Mouse (Mus musculus) 3134 (cell line): ENCODE results near the gene Ebi3.
A peak's percentile ranks its signal among the peaks of the same experiment; 100 is the strongest.

Experiments used
- DNase-seq: peaks from one replicate; pipeline ENCODE4 v3.0.0-alpha.2; 2011; ENCODE audit warnings: low spot score; ENCODE audit not compliant: insufficient read length; ENCODE audit errors: extremely low read depth

Gene Ebi3

DNA sequence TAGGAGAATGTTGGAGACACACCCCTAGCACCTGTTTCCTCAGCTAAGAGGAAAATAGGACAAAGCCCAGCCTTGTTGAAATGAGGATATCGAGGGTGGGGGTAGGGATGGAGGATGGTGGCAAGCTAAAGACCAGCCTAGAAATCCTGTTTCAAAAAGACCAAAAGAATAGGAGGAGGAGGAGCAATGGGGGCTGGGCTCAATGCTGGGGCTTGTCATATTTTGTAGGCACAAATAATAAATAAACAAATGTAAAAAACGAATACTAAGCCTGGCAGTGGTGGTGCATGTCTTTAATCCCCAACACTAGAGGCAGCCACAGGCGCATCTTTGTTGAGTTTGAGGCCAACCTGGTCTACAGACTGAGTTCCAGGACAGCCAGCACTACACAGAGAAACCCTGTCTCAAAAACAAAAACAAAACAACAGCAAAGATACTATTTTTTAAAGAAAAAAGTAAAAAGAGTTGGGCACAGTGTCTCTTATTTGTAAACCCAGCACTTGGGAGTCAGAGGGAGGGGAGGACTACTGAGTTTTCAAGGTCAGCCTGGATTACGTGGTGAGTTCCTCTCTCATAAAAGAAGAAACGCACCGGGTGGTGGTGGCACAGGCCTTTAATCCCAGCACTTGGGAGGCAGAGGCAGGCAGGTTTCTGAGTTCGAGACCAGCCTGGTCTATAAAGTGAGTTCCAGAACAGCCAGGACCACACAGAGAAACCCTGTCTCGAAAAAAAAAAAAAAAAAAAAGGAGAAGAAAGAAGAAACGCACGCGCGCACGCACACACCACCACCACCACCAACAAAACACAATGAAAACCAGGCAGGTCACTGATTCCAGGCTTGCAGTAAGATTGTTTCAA is 5.5 kb downstream of the Ebi3 start:
- no peak for DNase-seq

DNA sequence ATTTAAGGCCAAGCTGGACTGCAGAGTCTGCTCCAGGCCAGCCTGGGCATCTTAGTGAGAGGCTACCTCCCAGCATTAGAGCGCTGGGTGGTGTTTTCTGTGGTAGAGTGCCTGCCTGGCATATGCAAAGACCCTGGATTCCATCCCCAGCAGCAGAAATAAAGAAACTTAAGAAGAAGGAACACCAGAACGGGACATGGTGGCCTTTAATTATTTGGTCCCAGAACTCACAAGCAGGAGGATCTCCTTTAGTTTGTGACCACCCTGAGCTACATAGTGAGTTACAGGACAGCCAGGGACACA is 6.1 kb downstream of the Ebi3 start:
- DNase-seq: no peak

DNA sequence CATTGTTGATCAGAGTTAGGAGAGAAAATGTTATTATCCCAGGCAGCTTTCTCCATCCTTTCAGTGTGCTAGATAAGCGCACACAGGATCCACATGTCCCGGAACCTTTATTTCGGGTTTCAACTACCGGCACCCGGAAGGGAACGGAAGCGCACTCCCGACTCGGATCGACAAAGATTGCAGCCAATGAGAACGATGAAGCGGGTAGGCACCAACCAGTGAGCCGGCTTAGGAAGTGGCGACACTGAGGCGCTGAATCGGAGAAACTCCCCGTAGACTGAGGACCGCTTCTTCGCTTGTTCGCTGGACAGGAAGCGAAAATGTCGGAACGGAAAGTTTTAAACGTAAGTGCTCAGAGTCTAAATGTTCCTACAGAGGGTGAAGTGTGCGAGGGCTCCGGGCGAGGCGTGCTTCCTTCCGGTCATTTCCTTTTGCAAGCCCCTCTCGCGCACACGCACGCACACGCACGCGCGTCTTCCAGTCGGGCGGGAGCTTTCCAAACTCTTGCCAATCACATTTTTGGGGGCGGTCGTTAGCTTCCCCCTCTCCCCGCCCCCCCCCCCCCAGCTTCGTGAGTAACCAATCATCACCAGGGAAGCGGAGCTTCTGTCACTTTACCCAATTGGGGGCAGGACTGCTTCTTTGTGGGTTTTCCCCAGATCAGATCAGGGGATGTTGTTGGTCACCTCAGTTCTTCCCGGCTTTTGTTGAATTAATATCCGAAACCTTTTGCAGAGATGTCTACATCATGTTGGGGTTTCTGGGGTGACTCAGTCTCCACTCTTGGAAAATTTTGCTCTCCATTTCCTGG is 6.7 kb downstream of the Ebi3 start, which contains the start of gene Yju2:
Gene Yju2, plus strand, starts transcription at position 182 of the 811 bp plus-strand sequence.
- DNase-seq: peak; percentile 95

DNA sequence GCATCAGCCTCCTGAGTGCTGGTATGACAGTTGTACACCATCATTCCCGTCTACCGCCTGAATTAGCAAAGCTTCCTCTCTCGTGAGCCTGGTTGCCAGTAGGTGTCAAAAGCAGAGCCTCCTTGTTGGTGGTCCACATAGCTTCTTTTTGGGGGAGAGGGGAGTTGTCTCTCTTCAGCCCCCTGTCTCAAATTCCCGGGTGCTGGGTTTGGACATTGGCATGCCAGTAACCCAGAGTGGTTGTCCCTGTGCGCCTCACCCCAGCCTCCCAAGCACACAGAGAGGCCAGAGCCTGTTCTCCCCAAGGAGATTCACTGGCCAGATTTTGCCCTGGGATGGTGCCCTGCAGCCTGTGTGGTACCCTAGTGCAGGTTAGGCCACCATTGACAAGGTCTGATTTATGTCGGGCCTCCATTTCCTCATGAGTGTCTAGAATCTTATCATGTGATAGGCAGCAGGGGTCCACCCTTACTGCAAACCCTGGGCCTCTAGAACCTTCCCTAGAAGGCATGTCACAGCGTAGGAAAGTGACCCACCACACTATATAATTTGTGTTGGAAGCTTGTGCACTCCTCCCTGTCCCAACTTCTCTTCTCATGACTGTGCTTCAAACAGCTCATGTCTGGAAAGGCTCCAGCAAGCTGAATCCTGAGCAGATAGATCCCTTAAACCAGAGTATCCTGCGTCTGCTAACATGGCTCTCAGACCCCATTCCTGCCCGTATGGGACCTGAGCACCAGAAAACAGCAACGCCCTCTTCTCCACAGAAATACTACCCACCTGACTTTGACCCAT is 7.7 kb downstream of the Ebi3 start:
- DNase-seq: no peak

DNA sequence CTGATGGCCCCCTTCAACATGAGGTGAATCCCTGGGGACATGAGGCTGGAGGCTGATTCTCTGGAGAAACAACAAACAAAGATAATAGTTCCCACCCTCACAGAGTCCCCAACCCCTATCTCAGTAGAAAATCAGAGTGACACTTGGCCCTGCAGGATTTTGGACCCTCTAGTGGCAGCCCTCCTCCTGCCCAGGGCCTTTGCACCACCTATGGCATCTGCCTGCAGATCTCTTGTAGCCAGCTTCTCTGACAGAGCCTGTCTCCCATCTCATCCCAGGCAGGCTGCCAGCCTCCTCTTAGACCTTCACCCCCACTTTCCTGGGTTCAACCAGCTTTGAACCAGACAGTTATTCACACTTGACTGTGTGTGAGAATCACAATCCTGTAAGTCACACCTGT is 8.4 kb downstream of the Ebi3 start:
- DNase-seq: no peak

DNA sequence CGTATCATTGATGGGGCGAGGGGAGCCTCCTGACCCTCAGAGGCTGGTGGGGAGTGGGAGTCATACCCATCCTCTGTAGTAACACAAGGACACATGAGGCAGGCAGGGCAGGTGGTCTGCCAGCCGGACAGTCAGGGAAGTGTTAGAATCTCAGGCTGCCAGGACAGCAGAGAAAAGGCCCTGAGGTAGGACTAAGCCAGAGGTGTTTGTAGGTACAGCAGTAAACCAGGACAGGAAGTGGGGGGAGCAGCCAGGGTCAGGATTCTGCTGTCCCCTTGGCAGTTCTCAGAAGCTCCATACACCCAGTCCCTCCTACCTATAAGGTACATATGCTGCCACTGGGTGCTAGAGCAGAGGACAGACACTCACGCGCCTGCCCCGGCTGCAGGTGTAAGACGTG is 9.2 kb downstream of the Ebi3 start:
- DNase-seq: no peak

DNA sequence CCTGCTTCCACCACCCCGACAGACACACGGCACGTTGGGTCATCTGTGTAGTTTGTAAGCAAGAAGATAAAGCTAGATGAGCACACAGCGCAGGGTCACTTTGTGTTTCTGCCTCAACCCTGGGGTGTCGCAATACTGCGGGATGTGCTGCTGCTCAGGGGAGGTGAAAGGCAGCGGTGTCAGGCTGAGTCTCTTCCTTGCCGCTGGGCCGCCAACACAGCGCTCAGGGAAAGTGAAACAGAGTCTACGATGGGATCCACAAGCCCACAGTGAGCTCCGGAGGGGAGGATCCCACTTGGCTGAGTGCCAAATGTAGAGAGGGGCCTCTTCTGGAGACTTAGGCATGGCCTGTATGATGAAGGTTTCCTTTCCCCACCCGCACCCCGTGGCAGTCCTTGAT is 10.7 kb downstream of the Ebi3 start:
- DNase-seq: no peak

DNA sequence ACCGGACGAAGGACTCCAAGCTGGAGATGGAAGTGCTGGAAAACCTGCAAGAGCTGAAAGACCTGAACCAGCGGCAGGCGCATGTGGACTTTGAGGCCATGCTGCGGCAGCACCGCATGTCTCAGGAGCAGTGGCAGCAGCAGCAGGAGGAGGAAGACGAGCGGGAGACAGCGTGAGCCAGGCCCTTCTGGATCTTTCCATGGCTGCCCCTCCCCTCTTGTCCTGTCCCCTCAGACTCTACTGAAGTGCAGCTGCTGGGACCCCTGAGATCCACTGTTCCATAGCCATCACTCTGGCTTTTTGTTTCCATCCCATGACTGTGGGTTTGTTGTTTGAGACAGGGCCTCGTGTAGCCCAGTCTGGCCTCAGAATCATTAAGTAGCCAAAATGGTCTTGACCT is 12.1 kb downstream of the Ebi3 start:
- no peak for DNase-seq

DNA sequence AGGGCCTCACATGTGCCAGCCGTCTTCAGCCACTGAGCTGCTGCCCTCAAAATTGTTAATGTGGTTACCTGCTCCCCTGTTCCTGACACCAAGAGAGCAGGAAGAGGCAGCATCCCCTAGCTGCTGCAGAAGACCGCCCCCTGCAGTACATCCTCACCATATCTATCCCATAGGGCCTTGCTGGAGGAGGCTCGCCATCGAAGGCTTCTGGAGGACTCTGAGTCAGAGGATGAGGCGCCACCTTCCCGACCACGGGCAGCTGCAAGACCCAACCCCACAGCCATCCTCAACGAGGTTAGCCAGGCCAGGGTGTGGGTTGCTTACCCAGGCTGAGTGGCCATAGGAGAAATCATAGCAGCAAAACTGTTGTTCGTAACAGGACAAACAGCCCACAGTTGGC is 12.6 kb downstream of the Ebi3 start:
- DNase-seq: no peak

DNA sequence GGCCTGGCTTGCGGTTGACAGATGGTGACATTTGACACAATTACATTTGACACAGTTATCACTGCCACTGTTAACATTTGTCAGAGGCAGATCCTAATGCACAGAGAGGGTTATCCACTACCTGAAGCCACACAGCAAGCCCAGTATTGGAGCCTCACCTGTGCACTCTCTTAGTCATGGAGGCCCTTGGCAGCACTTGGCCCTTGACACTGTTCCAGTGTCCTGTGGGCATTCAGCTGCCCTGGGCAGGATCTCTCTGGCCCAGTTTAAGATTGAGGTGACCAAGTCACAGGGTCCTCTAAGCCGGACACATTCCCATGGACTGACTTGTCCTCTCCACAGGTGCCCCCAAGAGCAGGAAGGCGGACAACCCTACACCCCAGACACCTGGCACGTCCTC is 14.7 kb downstream of the Ebi3 start:
- no peak for DNase-seq

DNA sequence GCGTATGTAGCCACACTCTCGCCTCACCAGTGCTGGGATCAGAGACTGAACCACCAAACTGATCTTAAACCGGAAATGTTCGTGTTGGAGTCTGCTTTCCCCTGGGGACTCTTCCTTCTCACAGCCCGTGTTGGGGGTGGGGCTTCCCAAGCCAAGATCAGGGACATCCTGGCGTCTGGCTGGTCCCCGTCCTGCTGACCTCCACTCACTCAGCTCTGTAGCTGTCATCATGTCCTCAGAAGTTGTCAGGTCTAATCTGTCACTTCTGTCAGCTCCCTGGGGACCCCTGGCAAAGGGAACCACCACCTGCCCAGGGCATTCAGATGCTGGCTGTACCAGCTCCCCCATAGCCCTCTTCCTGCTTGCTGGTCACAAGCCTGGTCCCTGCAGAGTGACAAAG is 15.8 kb downstream of the Ebi3 start:
- DNase-seq: no peak

DNA sequence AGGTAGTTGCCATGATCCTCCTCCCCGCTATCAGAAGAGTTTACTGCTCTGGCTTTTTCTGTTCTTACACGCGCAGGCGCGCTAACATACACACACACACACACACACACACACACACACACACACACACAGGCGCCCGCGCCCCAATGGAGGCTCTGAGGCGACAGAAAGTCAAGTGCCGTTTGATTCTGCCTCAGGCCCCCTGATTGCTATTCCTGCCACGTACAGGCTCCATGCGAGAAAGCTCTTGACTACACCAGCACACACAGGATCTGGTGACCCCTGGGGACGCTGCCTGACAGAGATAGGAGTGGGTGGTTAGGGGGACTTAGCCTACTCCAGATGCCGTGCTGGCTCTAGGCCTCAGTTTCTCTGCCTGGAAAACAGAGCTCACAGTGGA is 17.1 kb downstream of the Ebi3 start:
- DNase-seq: no peak

DNA sequence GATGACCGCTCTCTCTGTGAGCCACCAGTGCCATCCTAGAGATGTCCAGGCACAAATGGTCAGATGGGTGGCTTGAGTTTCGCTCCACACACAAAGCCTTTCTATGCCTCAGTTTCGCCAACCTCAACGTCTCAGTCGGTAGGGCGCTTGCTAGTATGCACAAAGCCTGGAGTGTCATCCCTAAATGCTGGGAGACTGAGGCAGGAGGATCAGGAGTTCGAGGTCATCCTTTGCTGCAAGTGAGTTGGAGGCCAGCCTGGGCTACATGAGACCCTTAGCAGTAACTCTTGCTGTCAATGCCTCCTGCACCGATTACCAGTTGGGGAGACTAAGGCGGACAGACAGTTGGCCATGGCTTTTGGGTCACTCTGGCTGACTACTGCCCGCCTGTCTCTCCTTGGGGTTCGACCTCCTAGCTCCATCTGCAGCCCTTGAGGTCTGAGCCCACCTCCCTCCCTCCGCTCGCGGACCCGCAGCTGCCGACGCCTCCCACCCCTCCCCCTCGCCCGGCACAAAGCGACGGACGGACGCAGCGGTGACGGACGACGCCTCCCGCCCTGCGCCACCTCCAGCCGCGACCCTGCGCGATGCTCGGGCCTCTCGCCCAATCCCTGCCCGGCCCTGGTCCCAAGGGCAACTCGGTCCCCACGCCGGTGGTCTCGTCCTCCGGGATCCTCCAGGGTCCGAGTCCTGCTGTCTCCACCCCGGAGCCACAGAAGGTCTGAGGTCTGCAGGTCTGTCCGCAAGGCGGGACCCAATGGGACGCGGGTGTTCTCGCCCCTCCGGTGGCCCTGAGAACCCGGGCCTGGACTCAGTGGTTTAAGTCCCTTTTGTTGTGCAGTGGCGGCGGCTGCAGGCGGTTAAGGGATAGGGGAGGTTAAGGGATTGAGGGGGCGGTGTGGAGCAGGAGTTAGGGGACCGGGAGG is 17.8 kb downstream of the Ebi3 start, which contains the start of gene Shd:
Gene Shd, plus strand, starts transcription at position 502 of the 926 bp plus-strand sequence.
- no peak for DNase-seq

DNA sequence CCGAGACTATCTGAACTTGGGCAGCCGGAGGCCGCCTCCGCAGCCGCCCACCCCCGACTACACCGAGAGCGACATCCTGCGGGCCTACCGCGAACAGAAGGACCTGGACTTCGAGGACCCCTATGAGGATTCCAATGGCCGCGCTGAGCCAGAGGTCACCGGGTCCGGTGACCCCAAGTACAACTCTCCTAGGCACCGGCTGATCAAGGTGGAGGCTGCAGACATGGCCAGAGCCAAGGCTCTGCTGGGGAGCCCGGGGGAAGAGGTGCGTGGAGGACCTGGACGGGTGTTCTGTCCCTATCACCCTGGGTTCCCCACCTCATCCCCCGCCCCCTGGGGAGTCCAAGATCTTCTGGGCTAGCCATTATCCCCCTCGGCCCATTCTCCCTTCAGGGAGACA is 19.0 kb downstream of the Ebi3 start:
- DNase-seq: no peak

DNA sequence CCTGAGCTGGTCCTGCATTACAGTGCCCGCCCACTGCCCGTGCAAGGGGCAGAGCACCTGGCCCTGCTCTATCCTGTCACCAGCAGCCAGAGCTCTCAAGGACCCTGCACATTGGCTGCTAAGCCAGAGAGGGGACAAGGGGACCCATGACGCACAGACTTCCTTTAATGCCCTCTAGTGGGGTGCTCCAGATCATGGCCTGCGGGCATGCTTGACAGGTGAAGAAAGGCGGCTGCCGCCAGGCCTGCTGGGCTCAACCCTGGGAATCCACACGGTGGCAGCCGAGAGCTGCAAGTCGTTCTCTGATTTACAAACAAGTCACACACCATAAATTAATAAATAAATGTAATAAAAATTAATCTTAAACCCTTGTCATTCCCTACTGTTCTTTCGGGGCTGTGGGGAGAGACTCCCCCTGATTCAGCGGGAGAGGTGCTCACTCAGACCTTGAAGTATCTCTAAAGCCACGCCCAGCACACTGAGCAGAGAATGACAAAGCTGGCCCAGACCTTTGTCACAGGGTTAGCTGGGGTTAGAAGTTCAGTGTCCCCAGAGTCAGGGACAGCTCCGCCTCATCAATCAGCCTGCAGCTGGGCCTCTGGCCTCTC is 23.9 kb downstream of the Ebi3 start:
- DNase-seq: peak; percentile 78

DNA sequence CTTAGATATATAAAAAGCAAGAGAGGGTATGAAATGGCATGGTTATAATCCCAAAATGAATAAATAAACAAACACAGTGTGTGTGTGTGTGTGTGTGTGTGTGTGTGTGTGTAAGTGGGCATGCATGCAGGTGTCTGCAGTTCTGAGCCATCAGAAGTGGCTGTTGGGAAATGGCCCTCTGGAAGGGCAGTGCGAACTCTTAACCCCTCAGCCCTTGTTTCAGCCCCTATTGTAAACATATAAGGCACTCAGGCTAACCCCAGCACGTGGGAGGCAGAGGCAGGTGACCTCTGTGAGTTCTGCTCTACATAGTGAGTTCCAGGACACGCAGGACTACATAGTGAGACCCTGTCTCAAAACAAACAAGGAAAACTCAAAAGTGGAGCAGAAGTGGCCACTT is 24.9 kb downstream of the Ebi3 start:
- DNase-seq: no peak

DNA sequence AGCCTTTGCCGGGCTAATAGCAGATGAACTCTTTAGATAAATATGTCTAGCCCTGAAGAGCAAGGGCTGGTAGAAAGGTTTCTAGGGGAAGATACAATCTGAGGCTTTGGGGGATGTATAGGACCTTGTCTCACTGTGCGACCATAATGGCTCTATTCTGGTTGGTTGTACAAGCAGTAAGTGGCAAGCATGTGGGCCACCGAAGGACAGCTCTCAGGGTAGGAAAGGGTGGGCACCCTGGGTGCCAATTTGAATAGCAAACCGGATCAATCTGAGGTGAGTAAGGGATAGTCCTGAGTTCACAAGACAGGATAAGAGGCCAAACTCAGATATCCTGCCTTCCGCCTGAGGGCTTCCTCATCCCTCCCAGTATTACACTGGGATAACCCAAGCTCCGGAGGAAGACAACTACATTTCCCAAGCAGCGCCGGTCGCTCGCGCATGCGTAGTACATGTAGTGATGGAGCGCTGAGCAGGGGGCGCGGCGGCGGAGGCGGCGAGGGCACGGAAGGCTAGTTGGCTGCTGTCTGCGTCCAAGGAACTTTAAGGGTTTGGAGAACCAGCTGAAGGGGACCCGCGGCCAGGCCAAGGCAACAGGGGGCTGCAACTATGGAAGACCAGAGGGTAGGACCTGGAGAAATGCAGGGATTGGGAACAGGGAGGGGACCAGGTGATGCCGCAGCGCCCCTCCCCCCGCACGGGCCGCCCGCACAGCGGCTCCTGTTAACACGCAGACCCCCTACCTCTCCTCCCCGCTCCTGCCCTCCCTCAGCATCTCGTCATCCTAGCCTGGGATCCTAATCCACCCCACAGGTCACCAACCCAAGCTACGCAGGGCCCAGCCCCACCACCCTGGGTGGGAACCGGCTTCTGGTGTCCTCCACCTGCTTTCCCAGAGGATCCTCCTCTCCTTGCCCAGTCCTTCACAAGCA is 33.9 kb downstream of the Ebi3 start, which contains the start of gene Fsd1:
Gene Fsd1, plus strand, starts transcription at position 480 of the 932 bp plus-strand sequence.
- no peak for DNase-seq

DNA sequence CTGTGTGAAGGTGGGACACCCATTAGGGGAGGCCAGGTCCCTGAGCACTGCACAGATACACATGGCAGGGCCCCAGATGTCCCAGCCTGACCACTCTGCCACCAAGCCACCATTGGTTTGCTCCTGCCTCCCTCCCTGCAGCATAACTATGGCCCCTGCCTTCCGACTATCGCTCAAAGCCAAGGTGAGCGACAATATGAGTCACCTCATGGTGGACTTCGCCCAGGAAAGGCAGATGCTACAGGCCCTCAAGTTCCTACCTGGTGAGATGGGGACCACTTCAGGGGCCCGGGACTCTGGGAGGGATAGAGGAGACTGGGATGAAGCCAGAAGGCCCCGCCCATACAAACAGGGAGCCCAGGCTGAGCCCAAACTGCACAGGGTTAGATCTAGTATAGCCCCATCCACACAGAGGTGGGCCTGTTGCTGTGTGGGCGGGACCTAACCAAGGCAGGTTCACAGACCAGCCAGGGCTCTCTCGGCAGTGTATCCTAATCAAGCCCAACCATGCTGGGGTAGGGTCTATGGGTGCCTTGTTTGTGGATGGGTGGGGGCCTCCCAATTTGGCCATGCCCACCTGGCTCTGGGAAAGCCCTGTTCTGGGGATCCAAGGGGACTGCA is 37.9 kb downstream of the Ebi3 start:
- no peak for DNase-seq
